Mouse (Mus musculus) limb, embryonic 13.5 days (tissue): ENCODE results near the gene D10Wsu102e. TPM values are rescaled to one million over a fixed set of nuclear protein-coding genes. Genes with fewer than 3 reads are reported as not detected.
A peak's percentile ranks its signal among the peaks of the same experiment; 100 is the strongest.

Source experiments
- ATAC-seq: fragments of 200-750 bp; cut with Nextera tagmentation; 2 replicates; pipeline ENCODE4 v1.8.0; 2017; ENCODE audit warnings: low read depth, moderate number of reproducible peaks, moderate TSS enrichment; ENCODE audit not compliant: low FRiP score
- H3K27ac ChIP-seq: fragments of 300-500 bp; sonication (generic); 2 replicates; pipeline ENCODE4 v1.5.1; 2015; ENCODE audit warnings: inconsistent platforms, mild to moderate bottlenecking, moderate library complexity
- H3K27me3 ChIP-seq: fragments of 300-500 bp; sonication (generic); 2 replicates; pipeline ENCODE4 v1.6.1; 2015; ENCODE audit warnings: mild to moderate bottlenecking, inconsistent platforms
- H3K36me3 ChIP-seq: fragments of 300-500 bp; sonication (generic); 2 replicates; pipeline ENCODE4 v1.6.1; 2015; ENCODE audit warnings: inconsistent platforms, mild to moderate bottlenecking, moderate library complexity
- H3K4me1 ChIP-seq: fragments of 300-500 bp; sonication (generic); 2 replicates; pipeline ENCODE4 v1.6.1; 2015; ENCODE audit warnings: inconsistent platforms
- H3K4me2 ChIP-seq: fragments of 300-500 bp; sonication (generic); replicated peaks from 2 replicates; pipeline ENCODE4 v1.6.1; 2015; ENCODE audit warnings: inconsistent platforms, mild to moderate bottlenecking, moderate library complexity
- H3K4me3 ChIP-seq: fragments of 300-500 bp; sonication (generic); 2 replicates; pipeline ENCODE4 v1.5.1; 2015; ENCODE audit warnings: moderate library complexity, mild to moderate bottlenecking, inconsistent platforms
- H3K9ac ChIP-seq: fragments of 300-500 bp; sonication (generic); 2 replicates; pipeline ENCODE4 v1.6.1; 2015; ENCODE audit warnings: mild to moderate bottlenecking, inconsistent platforms
- H3K9me3 ChIP-seq: fragments of 300-500 bp; sonication (generic); 2 replicates; pipeline ENCODE4 v1.6.1; 2016; ENCODE audit warnings: inconsistent platforms
- WGBS: fragments of 180-500 bp; shearing (Covaris S2); methylation state at CpG from one replicate; pipeline ENCODE4 v1.1.7; 2015; 5-methylcytosine and 5-hydroxymethylcytosine counted together
- polyA plus RNA-seq: library from polyadenylated mRNA; unstranded; fragments of >200 nt; fragmentation: Nextera tagmentation; extraction: Ambion mirVana; gene quantifications from 2 replicates; pipeline ENCODE4 v1.2.1, GENCODE M21; 2015

The D10Wsu102e gene
- 0.69 and 0.76 TPM in 2 replicates for polyA plus RNA-seq

DNA sequence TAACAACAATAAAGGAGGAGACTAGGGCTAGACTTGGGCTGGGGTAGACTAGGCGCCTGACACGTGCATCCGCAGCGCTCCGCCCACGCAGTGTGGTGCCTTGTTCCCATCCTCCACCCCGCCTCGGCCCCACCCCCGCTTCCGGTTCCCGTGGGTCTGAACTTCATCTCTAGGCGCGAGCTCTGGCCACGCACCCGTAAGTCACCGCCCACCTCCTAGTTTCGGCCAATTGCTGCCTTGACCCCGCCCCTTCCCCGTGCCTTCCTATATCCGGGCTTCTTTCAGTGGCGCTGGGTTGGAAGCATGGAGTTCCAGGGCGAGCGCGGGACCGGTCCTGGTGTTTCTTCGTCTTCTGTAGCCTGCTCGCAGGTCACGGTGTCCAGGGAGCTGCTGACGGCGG, at the start of gene D10Wsu102e:
TSS of gene D10Wsu102e (plus strand) at position 266 of the 400 bp plus-strand sequence.
- peak; percentile 97 for ATAC-seq
- H3K9ac ChIP-seq = peak within 1 kb of the TSS; percentile 90
- H3K27me3 ChIP-seq = no peaks in the 10 kb centered on the region
- H3K36me3 ChIP-seq = peaks cover 27% of the 10 kb centered on the region
- H3K4me3 ChIP-seq = peak within 1 kb of the TSS; percentile 91
- H3K9me3 ChIP-seq = no peaks in the 10 kb centered on the region
- WGBS = under 1% methylated on average over 30 of the region's 30 CpGs
- peaks cover 15% of the 10 kb centered on the region for H3K4me1 ChIP-seq
- peak within 1 kb of the TSS; percentile 84 for H3K4me2 ChIP-seq
- peak within 1 kb of the TSS; percentile 39; the same call in 1 of the 2 replicates for H3K27ac ChIP-seq

DNA sequence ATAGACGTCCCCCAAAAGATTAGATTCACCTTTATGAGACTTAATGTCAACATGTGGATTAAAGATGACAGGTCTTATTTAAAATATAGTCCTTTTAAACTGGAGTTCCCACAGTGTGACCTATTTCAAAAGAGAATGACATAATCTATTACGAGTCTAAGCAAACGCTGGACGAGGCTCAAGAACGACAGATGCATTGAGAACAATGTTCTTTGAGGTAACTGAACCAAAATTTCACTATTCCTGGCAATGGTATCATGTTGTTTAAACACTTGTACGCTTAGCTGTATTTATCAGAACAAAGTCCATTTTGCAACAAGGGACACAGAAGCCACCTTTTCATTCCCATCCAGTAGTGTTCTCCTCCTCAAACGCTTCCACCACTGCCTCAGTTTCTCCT, 49.7 kb upstream of the D10Wsu102e start:
- H3K9ac ChIP-seq = no peak overlapping the region
- ATAC-seq = no peak
- no peak overlapping the region for H3K27ac ChIP-seq
- H3K4me1 ChIP-seq = no peaks in the 10 kb centered on the region
- WGBS = 85% methylated on average over 7 of the region's 7 CpGs
- no peaks in the 10 kb centered on the region for H3K9me3 ChIP-seq
- no peaks in the 10 kb centered on the region for H3K36me3 ChIP-seq
- no peak overlapping the region for H3K4me2 ChIP-seq
- H3K27me3 ChIP-seq = no peaks in the 10 kb centered on the region
- H3K4me3 ChIP-seq = no peak overlapping the region

DNA sequence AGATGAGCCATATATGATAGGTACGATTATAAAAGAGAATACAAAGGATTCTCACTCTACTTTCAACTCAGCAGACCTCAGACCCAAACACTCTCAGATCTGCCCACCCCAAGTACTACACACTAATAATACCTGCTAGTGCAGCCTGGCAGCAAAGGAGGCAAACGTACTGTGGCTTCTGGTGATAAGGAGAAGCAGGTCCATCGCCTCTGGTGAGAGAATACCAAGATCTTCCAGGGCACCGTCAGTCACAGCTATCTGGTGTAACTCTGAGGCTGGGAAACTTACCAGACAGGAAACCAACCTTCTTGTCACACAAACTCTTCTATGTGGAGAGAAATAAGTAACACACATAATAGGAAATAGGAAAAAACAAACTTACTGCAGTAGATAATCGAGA, 47.0 kb upstream of the D10Wsu102e start:
- no peaks in the 10 kb centered on the region for H3K9me3 ChIP-seq
- H3K4me1 ChIP-seq = no peaks in the 10 kb centered on the region
- no peaks in the 10 kb centered on the region for H3K36me3 ChIP-seq
- no peak overlapping the region for H3K9ac ChIP-seq
- ATAC-seq = no peak
- WGBS = 85% methylated on average over 5 of the region's 5 CpGs
- H3K4me3 ChIP-seq = no peak overlapping the region
- no peak overlapping the region for H3K27ac ChIP-seq
- H3K27me3 ChIP-seq = no peaks in the 10 kb centered on the region
- H3K4me2 ChIP-seq = no peak overlapping the region

DNA sequence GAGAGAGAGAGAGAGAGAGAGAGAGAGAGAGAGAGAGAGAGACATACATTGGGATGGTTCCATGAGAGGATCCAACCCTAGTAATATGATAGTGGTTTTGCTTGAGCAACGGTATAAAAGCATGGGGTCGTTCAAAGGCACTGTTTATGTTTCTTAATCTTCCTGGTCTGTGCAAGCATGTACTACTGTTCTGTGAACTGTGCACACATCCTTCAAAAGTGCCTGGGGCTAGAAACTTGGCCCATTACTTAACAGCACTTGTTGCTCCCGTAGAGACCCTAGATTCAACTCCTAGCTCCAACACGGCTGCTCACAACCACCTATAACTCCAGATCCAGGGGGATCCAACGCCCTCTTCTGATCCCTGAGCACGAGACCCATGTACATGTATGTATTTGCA, 39.6 kb upstream of the D10Wsu102e start:
- Histone ChIP-seq H3K36me3 (no peaks in the 10 kb centered on the region), H3K27me3 (no peaks in the 10 kb centered on the region), H3K9ac (no peak overlapping the region), H3K4me3 (no peak overlapping the region), H3K9me3 (no peaks in the 10 kb centered on the region), H3K27ac (no peak overlapping the region), H3K4me1 (no peaks in the 10 kb centered on the region), H3K4me2 (no peak overlapping the region)
- ATAC-seq = no peak
- 73% methylated on average over 6 of the region's 6 CpGs for WGBS

DNA sequence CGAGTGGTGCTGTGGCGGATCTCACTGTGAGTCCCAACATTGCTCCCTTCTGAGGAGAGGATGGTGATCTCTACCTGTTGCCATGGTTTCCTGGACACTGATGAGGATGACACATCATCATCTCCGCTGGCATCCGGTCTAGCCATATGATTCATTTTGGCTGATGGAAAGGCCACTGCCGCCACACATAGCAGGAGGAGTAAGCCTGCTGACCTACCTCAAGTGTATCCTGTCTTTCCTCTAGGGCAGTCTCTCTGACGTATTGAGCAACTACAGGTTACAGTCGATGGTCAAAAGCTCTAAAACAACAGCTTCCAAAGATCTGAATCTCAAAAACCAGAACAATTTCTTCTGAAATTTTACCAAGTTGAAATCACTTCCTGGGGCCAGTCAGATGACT, 39.2 kb upstream of the D10Wsu102e start:
- WGBS = 86% methylated on average over 7 of the region's 7 CpGs
- no peak overlapping the region for H3K4me2 ChIP-seq
- no peak overlapping the region for H3K27ac ChIP-seq
- no peaks in the 10 kb centered on the region for H3K4me1 ChIP-seq
- H3K4me3 ChIP-seq = no peak overlapping the region
- no peaks in the 10 kb centered on the region for H3K36me3 ChIP-seq
- no peak overlapping the region for H3K9ac ChIP-seq
- no peak for ATAC-seq
- H3K9me3 ChIP-seq = no peaks in the 10 kb centered on the region
- H3K27me3 ChIP-seq = no peaks in the 10 kb centered on the region

DNA sequence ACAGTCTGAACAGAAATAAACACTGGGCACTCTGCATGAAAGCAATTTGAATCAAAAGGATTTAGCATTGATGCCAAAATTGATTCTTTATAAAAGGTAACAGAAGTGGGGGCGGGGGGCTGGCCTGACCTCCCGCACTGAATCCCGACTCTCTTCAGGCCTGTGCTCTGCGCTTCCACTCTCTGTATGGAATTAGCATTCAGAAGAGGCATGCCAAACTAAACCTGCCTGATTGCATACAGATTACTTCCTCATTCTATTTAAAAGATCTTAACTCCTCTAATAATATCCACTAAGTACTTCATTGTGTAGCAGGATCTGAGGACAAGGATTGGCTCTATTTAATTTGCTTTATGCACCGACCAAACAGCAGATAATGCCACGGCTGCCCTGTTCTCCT, 38.5 kb upstream of the D10Wsu102e start:
- no peak overlapping the region for H3K4me3 ChIP-seq
- no peaks in the 10 kb centered on the region for H3K27me3 ChIP-seq
- no peaks in the 10 kb centered on the region for H3K4me1 ChIP-seq
- no peaks in the 10 kb centered on the region for H3K36me3 ChIP-seq
- no peak overlapping the region for H3K27ac ChIP-seq
- H3K4me2 ChIP-seq = no peak overlapping the region
- H3K9ac ChIP-seq = no peak overlapping the region
- WGBS = 81% methylated on average over 6 of the region's 6 CpGs
- no peak for ATAC-seq
- no peaks in the 10 kb centered on the region for H3K9me3 ChIP-seq

DNA sequence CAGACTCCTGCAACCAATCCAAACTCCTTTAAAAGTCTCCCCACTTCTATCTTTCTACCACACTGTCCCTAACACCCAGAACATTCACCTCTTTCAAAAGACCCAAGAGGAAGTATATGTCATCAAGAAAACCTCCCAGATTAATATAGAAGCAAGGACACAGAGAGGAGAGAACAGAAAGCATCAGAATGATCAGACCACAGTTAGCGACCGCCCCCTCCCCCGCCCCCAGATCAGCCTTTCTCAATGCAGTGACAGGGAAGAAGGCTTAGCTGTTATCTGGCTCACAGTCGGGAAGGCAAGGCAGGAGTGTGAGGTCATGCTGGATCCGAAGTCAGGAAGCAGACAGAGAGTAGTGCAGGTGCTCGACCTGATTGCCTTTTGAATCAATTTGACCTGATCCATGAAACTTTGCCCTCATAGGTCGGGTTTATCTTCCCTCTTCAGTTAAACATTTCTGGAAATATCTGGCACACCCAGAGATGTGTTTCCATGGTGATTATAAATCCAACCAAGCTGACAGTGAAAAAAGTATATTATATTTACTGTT, 37.4 kb upstream of the D10Wsu102e start:
- ATAC-seq = no peak
- WGBS = 52% methylated on average over 7 of the region's 7 CpGs
- H3K27me3 ChIP-seq = no peaks in the 10 kb centered on the region
- H3K36me3 ChIP-seq = no peaks in the 10 kb centered on the region
- H3K4me2 ChIP-seq = no peak overlapping the region
- H3K4me3 ChIP-seq = no peak overlapping the region
- H3K27ac ChIP-seq = no peak overlapping the region
- no peaks in the 10 kb centered on the region for H3K4me1 ChIP-seq
- H3K9me3 ChIP-seq = no peaks in the 10 kb centered on the region
- no peak overlapping the region for H3K9ac ChIP-seq

DNA sequence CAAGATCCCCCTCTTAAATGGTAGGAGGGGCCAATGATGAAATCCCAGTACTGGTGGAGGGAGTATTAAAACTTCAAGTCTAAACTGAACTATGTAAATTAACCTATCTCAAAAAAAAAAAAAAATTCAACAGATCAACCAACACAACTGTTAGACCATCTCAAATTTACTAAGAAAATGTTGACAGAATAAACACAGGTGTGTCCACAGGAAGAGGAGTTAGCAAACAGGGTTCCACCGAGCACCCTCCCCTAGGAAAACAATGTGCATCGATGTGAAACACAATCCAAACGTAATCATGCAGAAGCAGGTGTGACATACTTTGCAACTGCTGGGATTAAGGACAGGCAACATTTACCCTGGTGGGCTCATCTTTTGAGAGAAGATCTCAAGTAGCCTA, 35.1 kb upstream of the D10Wsu102e start:
- no peak overlapping the region for H3K9ac ChIP-seq
- H3K9me3 ChIP-seq = no peaks in the 10 kb centered on the region
- ATAC-seq = no peak
- no peak overlapping the region for H3K4me3 ChIP-seq
- H3K36me3 ChIP-seq = no peaks in the 10 kb centered on the region
- peaks cover 3% of the 10 kb centered on the region; the same call in 1 of the 2 replicates for H3K4me1 ChIP-seq
- H3K4me2 ChIP-seq = no peak overlapping the region
- 78% methylated on average over 3 of the region's 3 CpGs for WGBS
- H3K27me3 ChIP-seq = no peaks in the 10 kb centered on the region
- H3K27ac ChIP-seq = no peak overlapping the region

DNA sequence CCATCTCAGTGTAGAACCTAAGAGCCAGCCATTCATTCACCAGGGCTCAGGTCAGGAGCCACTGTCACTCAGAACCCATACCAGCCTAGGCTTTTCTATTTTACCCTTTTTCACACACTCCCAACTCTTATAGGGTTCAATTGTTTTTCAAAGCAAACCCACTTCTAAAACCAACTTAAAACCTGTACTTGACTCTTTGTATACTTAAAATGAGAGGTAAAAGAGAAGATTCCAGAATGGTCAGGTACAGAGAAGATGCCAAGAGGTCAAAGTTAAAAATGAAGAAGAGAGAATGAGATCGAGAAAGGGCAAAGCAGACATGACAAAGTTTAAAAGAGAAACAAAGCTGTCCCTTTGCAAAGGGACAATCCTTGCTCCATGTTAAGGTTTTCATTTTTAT, 34.1 kb upstream of the D10Wsu102e start:
- Histone ChIP-seq H3K27me3 (no peaks in the 10 kb centered on the region), H3K27ac (no peak overlapping the region), H3K9me3 (no peaks in the 10 kb centered on the region), H3K36me3 (no peaks in the 10 kb centered on the region), H3K4me2 (no peak overlapping the region), H3K4me1 (peaks cover 4% of the 10 kb centered on the region; the same call in 1 of the 2 replicates), H3K4me3 (no peak overlapping the region), H3K9ac (no peak overlapping the region)
- no peak for ATAC-seq
- WGBS = 90% methylated on average over 1 of the region's 1 CpGs

DNA sequence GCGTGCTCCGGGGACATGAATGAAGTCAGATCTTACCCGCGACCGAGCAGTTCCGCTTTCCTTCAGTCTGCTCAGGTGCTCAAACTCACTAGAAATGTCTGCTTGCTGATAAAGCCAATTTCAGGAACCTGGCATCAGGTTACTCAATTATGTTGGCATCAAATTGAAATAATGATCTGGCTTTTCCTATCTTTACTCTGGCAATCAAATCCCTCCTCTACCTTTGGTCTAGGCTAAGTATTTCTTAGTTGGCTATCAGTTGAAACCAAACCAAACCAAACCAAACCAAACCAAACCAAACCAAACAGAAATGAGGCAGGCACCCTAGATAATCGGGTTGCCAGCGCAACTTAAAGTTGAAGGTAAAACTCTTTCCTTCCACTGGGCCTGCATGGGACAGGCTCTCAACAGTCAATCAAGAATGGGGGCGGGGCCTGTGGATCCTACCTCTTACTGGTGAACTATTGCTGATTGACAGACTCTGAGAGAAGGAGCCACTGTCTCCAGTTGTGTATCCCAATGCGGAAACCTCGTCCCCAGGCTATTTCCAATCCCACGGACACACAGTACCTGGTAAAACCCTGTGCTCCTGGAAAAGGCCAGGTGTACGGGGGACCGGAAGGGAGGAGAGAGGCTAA, 33.3 kb upstream of the D10Wsu102e start:
- no peak for ATAC-seq
- Histone ChIP-seq H3K27ac (no peak overlapping the region), H3K9ac (no peak overlapping the region), H3K27me3 (no peaks in the 10 kb centered on the region), H3K4me1 (peaks cover 4% of the 10 kb centered on the region; the same call in 1 of the 2 replicates), H3K4me2 (no peak overlapping the region), H3K9me3 (no peaks in the 10 kb centered on the region), H3K4me3 (no peak overlapping the region), H3K36me3 (no peaks in the 10 kb centered on the region)
- WGBS = 90% methylated on average over 14 of the region's 14 CpGs

DNA sequence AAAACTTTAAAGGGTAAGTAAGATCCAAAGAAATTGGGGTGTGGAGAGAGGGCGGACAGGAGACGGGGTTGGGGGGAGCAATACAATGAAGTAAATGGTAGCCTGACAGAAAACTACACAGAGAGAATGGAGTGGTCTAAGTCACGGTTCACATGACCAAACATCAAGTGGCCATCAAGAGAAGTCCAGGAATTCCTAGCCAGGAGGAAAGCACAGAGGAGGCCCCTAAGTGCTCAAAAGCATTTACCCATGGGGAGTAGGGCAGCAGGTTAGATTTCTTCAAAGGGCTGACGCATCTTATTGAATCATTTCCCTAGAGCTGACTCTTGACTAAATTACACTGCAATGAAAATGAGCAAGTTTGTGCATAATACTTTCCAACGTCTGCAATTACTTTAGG, 31.2 kb upstream of the D10Wsu102e start:
- H3K4me1 ChIP-seq = peaks cover 4% of the 10 kb centered on the region; the same call in 1 of the 2 replicates
- H3K27me3 ChIP-seq = peaks cover 9% of the 10 kb centered on the region; the same call in 1 of the 2 replicates
- no peaks in the 10 kb centered on the region for H3K9me3 ChIP-seq
- H3K4me3 ChIP-seq = no peak overlapping the region
- H3K9ac ChIP-seq = no peak overlapping the region
- no peak overlapping the region for H3K4me2 ChIP-seq
- no peaks in the 10 kb centered on the region for H3K36me3 ChIP-seq
- no peak overlapping the region for H3K27ac ChIP-seq
- ATAC-seq = no peak
- WGBS = 72% methylated on average over 5 of the region's 5 CpGs

DNA sequence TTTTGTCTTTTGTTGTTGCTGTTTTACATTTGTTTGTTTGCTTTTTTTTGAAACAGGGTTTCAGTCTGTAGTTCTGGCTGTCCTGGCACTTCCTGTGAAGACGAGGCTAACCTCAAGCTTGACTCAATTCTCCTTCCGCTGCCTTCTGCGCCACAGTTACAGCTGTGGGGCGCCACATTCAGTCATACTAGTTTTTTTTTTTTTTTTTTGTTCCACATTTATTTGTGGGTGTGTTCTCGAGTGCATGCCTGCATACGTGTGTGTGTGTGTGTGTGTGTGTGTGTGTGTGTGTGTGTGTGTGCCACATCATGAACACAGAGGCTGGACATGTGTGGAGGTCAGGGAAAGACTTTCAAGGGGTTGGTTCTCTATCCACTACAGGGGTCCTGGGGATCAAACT, 29.7 kb upstream of the D10Wsu102e start:
- no peaks in the 10 kb centered on the region for H3K9me3 ChIP-seq
- no peak overlapping the region for H3K9ac ChIP-seq
- no peak overlapping the region for H3K4me2 ChIP-seq
- H3K4me1 ChIP-seq = peaks cover 4% of the 10 kb centered on the region; the same call in 1 of the 2 replicates
- H3K4me3 ChIP-seq = no peak overlapping the region
- H3K27me3 ChIP-seq = peaks cover 24% of the 10 kb centered on the region
- ATAC-seq = no peak
- no peak overlapping the region for H3K27ac ChIP-seq
- H3K36me3 ChIP-seq = no peaks in the 10 kb centered on the region
- 79% methylated on average over 6 of the region's 6 CpGs for WGBS

DNA sequence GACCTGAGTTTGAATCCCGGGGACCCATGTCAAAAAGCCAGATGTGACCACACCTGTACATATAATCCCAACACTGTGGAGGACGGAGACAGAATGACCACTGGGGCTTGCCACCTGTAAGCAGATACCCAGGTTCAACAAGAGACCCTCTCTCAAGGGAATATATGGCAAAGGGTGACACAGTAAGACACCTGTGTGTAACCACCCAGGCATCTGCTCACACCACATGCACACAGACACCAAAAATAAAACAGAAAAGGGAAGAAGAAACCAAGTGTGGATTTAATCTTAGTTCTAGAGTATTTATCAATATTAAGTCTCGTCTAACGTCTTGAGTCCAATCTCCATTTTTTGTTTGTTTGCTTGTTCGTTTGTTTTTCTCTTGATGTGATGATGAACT, 28.2 kb upstream of the D10Wsu102e start:
- Histone ChIP-seq H3K27me3 (peaks cover 37% of the 10 kb centered on the region), H3K36me3 (no peaks in the 10 kb centered on the region), H3K9me3 (no peaks in the 10 kb centered on the region), H3K9ac (no peak overlapping the region), H3K4me3 (no peak overlapping the region), H3K4me2 (no peak overlapping the region), H3K4me1 (peaks cover 5% of the 10 kb centered on the region; the same call in 1 of the 2 replicates), H3K27ac (no peak overlapping the region)
- no peak for ATAC-seq
- 88% methylated on average over 5 of the region's 5 CpGs for WGBS
